Comparison of ENCODE assay signal across 9 mouse cellular contexts in genomic region chr12:24633753-24634191, GRCm38 (mm10). TPM values are rescaled to one million over a fixed set of nuclear protein-coding genes. Genes with fewer than 3 reads are reported as not detected.
DNase-seq lines count a peak whose midpoint lies in the region; ATAC-seq lines count a peak whose summit lies in the region.
"Had no signal": no experiment of that assay in that cellular context is flagged by ENCODE, and none has a peak within 500 bp of the region (broad histone marks: within the 10 kb centered on the region; RNA-seq: fewer than 3 reads in every experiment).

No protein-coding gene starts in this region.

- no peak overlapping the region for H3K4me2 ChIP-seq in heart, embryonic 14.5 days (ENCODE audit: low read length)
- H3K4me2 ChIP-seq in forebrain, embryonic 13.5 days = no peak overlapping the region

- H3K36me3 ChIP-seq in heart, embryonic 14.5 days (ENCODE audit: control insufficient read depth, insufficient read depth, low read length) = no peaks in the 10 kb centered on the region
- H3K36me3 ChIP-seq in forebrain, embryonic 13.5 days (ENCODE audit: poor library complexity, severe bottlenecking) = no peaks in the 10 kb centered on the region

- no peak overlapping the region for H3K9ac ChIP-seq in heart, embryonic 14.5 days (ENCODE audit: low read length)
- no peak overlapping the region for H3K9ac ChIP-seq in forebrain, embryonic 13.5 days
- H3K9ac ChIP-seq: forebrain, postnatal 0 days had no signal

- no peaks in the 10 kb centered on the region for H3K9me3 ChIP-seq in heart, embryonic 14.5 days (ENCODE audit: control insufficient read depth, low read length)
- no peaks in the 10 kb centered on the region for H3K9me3 ChIP-seq in forebrain, embryonic 13.5 days (replicated peaks)

- DNase-seq in adrenal gland, postnatal 14 days = peak; percentile 31
- DNase-seq in adrenal gland, adult 8-10 months = no peak
- DNase-seq in ES-CJ7 (ENCODE audit: low read depth, low spot score) = peak; percentile 28
- DNase-seq in lung, adult 18-20 months = peak; percentile 64 to 71
- no peak for DNase-seq in cerebellum, adult 11 months
- DNase-seq: forebrain, postnatal 0 days had no signal

- peak overlapping the region; percentile 55 to 56; a peak in 2 of 4 replicates for H3K27ac ChIP-seq in heart, embryonic 14.5 days (replicated peaks in 1 of 2; ENCODE audit: control insufficient read depth in 1 of 2, insufficient read depth in 1 of 2, low read depth in 2 of 2, low read length in 2 of 2)
- H3K27ac ChIP-seq in forebrain, embryonic 13.5 days = no peak overlapping the region

- H3K4me1 ChIP-seq in heart, embryonic 14.5 days (ENCODE audit: control insufficient read depth in 2 of 2, insufficient read depth in 2 of 2, low read length in 2 of 2) = peaks cover 14 to 22% of the 10 kb centered on the region in 2 experiments
- H3K4me1 ChIP-seq in forebrain, embryonic 13.5 days = no peaks in the 10 kb centered on the region

- no peak overlapping the region for H3K4me3 ChIP-seq in heart, embryonic 14.5 days (ENCODE audit: control insufficient read depth in 1 of 2, insufficient read depth in 1 of 2, low read depth in 1 of 2, low read length in 2 of 2)
- H3K4me3 ChIP-seq in forebrain, embryonic 13.5 days = no peak overlapping the region

- no peak for ATAC-seq in heart, embryonic 14.5 days (ENCODE audit: insufficient number of reproducible peaks, insufficient read depth, low FRiP score, low read depth)
- no peak for ATAC-seq in forebrain, embryonic 13.5 days
- ATAC-seq in frontal cortex, adult (ENCODE audit: low TSS enrichment) = no peak
- ATAC-seq: forebrain, postnatal 0 days had no signal

- 70% methylated on average over 1 of the region's 1 CpGs for WGBS in heart, embryonic 14.5 days
- 81% methylated on average over 1 of the region's 1 CpGs for WGBS in forebrain, embryonic 13.5 days

- H3K27me3 ChIP-seq in heart, embryonic 14.5 days (ENCODE audit: control insufficient read depth, insufficient read depth, low read length) = no peaks in the 10 kb centered on the region
- H3K27me3 ChIP-seq in forebrain, embryonic 13.5 days = no peaks in the 10 kb centered on the region

RNA-seq across cellular contexts. Expression of gene Klf11, which starts 17.3 kb away (rescaled TPM):
- total RNA-seq in adrenal gland, postnatal 14 days (2021) = 13.7 and 17.3 TPM in 2 replicates
- total RNA-seq in adrenal gland, adult 8-10 months (2022) = 10 to 100 TPM; 10.9 to 15.3 (median 13.7) TPM
- polyA plus RNA-seq in heart, embryonic 14.5 days (2014; fragmentation: Nextera tagmentation; extraction: Ambion mirVana) = 22.3 and 23.8 TPM in 2 replicates
- polyA plus RNA-seq in forebrain, embryonic 13.5 days (2015; fragmentation: Nextera tagmentation; extraction: Ambion mirVana) = 11.2 and 13.1 TPM in 2 replicates

RNA-seq across cellular contexts. Expression of gene Cys1, which starts 47.8 kb away (rescaled TPM):
- 3.5 and 3.9 TPM in 2 replicates for total RNA-seq in adrenal gland, postnatal 14 days (2021)
- total RNA-seq in adrenal gland, adult 8-10 months (2022) = 1 to 10 TPM; 4.2 to 6.5 (median 6.4) TPM
- 0.91 and 1.2 TPM in 2 replicates for polyA plus RNA-seq in heart, embryonic 14.5 days (2014; fragmentation: Nextera tagmentation; extraction: Ambion mirVana)
- polyA plus RNA-seq in forebrain, embryonic 13.5 days (2015; fragmentation: Nextera tagmentation; extraction: Ambion mirVana) = 0.45 and 0.58 TPM in 2 replicates

Comparison
In these comparisons a context has a peak if more than half of its experiments do, and no peak if none do; other contexts are left out.
1. DNase-seq: peak in adrenal gland, postnatal 14 days (single experiment), ES-CJ7 (single experiment) and lung, adult 18-20 months (2 of 2); none in adrenal gland, adult 8-10 months (single experiment) and cerebellum, adult 11 months (single experiment).